Mouse (Mus musculus) cerebellum, postnatal 25 days (tissue): ENCODE data around the gene Frmd8.
"Not testable (repeated sequence)": the region's sequence is repeated elsewhere in the genome, so short reads cannot be mapped to it uniquely, and the experiment has no call there.

Source experiments
- DNase-seq, 2 experiments: peaks; one replicate each; pipeline ENCODE4 v3.0.0; 2021; ENCODE audit warnings: mixed read lengths in 2 of 2

Frmd8 gene

GRCm38 (mm10) chr19:5883935-5884334 lies 8.9 kb upstream of the Frmd8 start:
- DNase-seq, result no peak

- not testable (repeated sequence) for DNase-seq
These were observed 7.0 kb upstream of the Frmd8 start for GRCm38 (mm10) chr19:5882079-5882478.

- no peak for DNase-seq
These were observed 6.1 kb upstream of the Frmd8 start for GRCm38 (mm10) chr19:5881155-5881554.

GRCm38 (mm10) chr19:5879735-5880134 lies 4.7 kb upstream of the Frmd8 start:
- no peak for DNase-seq

- DNase-seq, result no peak
These were observed 3.8 kb upstream of the Frmd8 start for GRCm38 (mm10) chr19:5878916-5879315.

- no peak for DNase-seq
These were observed 3.3 kb upstream of the Frmd8 start for GRCm38 (mm10) chr19:5878362-5878722.

- peak; percentile 79 to 89 for DNase-seq
These were observed 2.7 kb upstream of the Frmd8 start, which contains the start of gene Slc25a45 for GRCm38 (mm10) chr19:5877618-5878361. TSS of gene Slc25a45 (plus strand) at chr19:5877808.

- DNase-seq, result no peak
These were observed 594 bp downstream of the Frmd8 start for GRCm38 (mm10) chr19:5874391-5874968.

GRCm38 (mm10) chr19:5872931-5873556 lies 2.0 kb downstream of the Frmd8 start:
- no peak for DNase-seq

GRCm38 (mm10) chr19:5872528-5872927 lies 2.5 kb downstream of the Frmd8 start:
- DNase-seq, result no peak

- no peak for DNase-seq
These were observed 3.4 kb downstream of the Frmd8 start for GRCm38 (mm10) chr19:5871683-5872082.

GRCm38 (mm10) chr19:5871273-5871672 lies 3.8 kb downstream of the Frmd8 start:
- DNase-seq, result no peak

- DNase-seq, result no peak
These were observed 7.0 kb downstream of the Frmd8 start for GRCm38 (mm10) chr19:5868096-5868495.

- DNase-seq, result no peak
These were observed 10.2 kb downstream of the Frmd8 start for GRCm38 (mm10) chr19:5864710-5865398.

- DNase-seq, result no peak
These were observed 11.3 kb downstream of the Frmd8 start for GRCm38 (mm10) chr19:5863776-5864175.

- DNase-seq, result peak; percentile 45 to 64
These were observed 12.6 kb downstream of the Frmd8 start for GRCm38 (mm10) chr19:5862335-5863085.

- DNase-seq, result no peak
These were observed 18.5 kb downstream of the Frmd8 start for GRCm38 (mm10) chr19:5856604-5857003.

- no peak for DNase-seq
These were observed 22.9 kb downstream of the Frmd8 start for GRCm38 (mm10) chr19:5852035-5852722.

GRCm38 (mm10) chr19:5851481-5851971 lies 23.5 kb downstream of the Frmd8 start:
- DNase-seq, result no peak

- no peak for DNase-seq
These were observed 24.2 kb downstream of the Frmd8 start for GRCm38 (mm10) chr19:5850860-5851259.

- DNase-seq, result peak; percentile 96 to 97
These were observed 25.1 kb downstream of the Frmd8 start for GRCm38 (mm10) chr19:5849843-5850527.
